Mouse (Mus musculus): ENCODE data around the gene Cdk20.
"Not testable (repeated sequence)": the region's sequence is repeated elsewhere in the genome, so short reads cannot be mapped to it uniquely, and the experiment has no call there.

Gene Cdk20

DNA sequence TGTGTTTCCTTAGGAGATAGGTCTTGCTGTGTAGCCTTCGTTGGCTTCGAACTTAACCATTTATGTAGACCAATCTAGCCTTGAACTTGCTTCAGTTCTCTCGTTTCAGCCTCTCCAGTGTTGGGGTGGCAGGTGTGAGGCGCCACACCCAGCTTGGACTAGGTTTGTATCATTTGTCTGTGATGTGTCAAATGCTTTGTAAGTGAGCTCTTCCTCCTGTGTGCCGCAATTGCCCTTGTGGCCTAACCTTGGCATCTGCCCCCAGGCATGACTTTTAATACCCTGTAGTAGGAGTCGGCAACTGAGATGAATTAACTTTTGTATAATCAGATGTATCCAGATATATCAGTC is 9.5 kb upstream of the Cdk20 start:
- DNase-seq (ENCODE audit: low spot score in 2 of 2) = no peak

DNA sequence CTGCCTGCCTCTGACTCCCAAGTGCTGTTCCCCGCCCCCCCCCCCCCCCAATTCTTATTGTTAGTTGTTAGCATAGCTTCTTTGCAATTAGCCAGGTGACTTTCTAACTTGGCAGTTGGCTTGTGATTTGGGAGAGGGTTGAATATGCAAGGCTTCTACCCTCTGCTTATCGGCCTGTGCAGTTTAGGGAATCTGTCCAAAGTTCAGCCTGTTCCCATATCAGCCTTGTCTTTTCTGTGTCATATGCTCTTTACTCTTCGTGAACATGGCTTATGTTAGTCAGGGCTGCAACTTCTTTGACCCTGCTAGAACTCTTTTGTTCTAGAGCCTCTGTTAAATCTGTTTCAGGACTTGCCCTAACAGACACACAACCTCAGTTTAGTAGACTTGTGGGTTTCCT is 7.8 kb upstream of the Cdk20 start:
- no peak for DNase-seq (ENCODE audit: low spot score in 2 of 2)

DNA sequence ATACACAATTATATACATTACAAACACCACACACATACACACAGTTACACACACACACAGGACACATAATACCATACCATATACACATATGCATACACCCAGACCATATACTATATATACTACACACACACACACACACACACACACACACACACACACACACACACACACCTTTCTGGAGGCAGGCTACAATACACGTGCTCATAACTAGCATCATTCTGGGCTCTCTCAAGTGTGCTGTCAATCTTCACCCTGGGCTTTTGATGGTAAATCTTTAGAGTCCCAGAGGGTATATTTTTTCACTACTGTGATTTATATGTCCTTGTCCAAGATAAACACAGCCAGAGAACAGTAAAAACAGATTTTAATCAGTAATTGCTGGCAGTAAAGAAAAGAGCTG is 6.8 kb upstream of the Cdk20 start:
- no peak for DNase-seq (ENCODE audit: low spot score in 2 of 2)

DNA sequence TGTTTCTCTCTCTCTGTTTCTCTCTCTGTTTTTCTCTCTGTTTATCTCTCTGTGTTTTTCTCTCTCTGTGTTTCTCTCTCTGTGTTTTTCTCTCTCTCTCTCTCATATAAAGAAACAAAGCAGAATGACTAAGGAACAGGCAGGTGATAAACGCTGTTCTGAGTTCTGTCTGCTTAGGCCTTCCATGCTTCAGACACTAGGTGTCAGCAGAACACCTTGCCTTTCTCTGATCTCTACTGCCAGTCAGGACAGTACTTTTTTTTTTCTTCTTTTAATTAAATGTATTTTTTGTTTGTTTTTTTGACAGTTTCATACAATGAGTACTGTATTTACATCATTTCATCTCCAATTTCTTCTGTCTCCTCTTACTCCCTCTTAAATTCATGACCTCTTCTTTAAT is 2.8 kb upstream of the Cdk20 start:
- no peak for DNase-seq (ENCODE audit: low spot score in 2 of 2)

DNA sequence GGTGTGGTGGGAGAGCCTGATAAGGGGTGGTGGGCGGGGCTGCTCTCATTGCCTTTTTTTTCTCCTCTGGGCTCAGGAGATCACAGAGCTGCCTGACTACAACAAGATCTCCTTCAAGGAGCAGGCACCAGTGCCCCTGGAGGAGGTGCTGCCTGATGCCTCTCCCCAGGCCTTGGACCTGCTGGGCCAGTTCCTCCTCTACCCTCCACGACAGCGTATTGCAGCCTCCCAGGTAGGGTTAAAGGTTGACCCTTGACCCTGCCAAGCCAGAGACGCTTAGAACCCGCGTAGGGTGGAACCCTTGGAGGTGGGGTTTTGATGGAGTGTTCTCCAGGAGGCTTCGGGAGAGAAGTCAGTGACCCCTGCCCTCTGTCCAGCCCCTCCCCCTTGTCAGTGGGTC is 5.7 kb downstream of the Cdk20 start:
- DNase-seq (ENCODE audit: low spot score in 2 of 2) = no peak

DNA sequence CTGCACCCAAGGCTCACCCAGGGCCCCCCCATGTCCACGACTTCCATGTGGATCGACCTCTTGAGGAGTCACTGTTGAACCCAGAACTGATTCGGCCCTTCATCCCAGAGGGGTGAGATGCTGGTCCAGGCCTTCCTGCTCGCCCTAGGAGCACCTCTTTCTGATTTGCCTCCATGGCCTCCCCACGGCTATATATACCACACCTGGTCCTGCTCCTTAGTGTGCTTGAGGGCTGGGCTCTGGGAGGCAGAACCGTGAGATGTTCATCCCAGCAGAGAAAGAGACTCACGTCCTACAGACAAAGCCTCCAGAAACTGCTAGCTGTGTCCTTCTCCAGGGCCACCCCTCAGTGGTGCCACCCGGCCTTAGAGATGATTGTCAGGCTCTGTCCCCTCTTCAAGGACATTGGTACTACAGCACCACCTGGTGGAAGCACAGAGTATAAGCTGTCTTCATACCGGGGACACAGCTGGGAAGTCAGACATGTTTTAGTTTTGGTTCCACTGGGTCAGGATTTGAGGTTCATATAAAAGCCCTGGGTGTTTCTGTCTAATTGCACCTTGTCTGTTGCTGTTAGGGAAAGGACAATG is 6.8 kb downstream of the Cdk20 start:
- DNase-seq (ENCODE audit: low spot score in 2 of 2) = peak; percentile 65 to 66

DNA sequence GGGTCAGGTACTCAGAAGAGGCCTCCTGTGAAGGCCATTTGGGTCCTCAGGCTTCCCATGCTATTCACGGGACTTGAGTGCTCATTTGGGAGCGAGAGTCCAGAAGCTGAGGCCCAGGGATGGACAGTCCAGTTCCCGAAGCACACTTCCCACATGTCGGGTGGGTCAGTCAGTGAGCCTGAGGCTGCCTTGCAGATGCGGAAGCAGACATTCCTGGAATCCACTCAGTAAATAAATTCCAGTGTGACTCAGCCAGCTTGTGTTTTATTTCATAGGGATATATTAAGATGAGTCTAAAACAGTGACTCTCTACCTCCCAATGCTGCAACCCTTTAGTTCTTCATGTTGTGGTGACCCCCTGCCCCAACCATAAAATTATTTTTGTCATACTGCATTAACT is 7.4 kb downstream of the Cdk20 start:
- DNase-seq (ENCODE audit: low spot score in 2 of 2) = no peak

DNA sequence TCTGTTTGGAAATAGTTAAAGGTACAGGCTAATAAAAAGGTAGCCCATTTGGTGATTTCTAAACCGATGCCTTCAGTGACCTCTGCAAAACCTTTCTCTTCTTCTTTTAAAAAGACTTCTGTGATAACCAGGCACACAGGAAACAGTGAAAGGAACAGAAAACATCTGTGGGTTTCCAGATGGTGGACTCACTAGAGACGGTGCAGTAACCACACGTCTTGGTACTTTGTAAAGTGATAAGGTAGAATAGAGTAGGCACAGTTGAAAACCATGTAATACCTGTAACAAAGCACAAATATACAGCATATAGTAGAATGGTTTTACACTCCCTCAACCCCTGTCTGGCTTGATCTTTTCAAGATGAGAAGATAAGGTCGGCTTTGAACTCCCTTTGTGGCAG is 8.5 kb downstream of the Cdk20 start:
- no peak for DNase-seq (ENCODE audit: low spot score in 2 of 2)

DNA sequence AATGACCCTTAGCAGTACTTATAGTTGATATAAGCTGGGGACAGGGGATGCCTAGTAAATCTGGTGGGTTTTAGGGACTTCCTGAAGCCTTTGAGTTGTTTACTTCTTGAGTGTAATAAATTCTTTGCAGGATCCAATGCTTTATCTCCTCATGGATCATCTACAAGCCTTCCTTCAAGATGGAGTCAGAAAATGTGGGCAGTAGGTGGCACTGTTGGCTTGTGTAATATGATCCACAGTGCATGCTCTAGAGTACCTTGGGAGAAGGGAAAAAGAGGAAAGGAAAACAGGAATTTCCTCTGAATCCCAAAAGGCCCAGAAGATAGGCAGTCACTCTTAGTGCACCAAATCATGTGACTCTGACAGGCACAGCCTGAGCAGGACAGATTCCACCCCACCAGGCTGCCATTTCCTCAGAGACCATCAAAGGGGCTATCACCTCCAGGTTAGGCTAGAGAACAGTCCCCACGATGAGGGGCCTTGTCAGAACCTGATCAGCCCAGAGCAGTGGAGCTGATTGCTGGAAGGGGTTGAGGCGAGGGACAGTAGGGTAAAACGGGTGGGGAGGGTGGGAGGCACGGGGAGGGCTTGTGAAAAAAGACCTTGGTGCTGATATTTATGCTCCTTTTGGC is 11.3 kb downstream of the Cdk20 start:
- peak; percentile 64 to 82 for DNase-seq (ENCODE audit: low spot score in 2 of 2)

DNA sequence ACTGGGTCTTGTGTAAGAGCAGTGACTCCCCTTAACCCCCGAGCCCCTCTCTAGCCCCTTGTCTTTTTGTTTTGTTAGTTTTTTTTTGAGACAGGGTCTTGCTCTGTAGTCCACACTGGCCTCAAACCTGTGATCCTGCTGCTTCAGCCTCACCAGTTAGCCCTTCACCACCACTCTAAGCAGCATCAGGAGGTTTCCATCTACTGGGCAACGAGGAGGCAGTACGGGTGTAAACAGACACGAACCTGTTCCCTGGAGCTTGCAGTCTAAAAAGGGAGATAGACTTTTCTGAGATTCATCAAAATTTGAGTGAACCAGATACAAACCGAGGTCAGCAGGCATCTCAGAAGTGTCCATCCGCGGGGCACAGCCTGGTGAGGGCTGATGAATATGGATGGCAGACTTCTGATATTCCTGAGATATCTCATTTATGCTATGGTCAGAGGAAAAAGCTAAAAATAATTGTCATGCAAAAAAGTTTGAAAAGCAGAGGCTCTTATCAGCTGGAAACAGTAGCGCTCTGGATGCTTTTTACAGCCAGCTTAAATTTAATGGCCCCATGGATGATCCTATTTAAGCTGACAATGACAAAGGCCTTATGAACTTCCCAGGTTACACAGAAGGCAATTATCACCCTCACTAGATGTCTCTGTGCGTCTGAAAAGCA is 13.3 kb downstream of the Cdk20 start:
- DNase-seq (ENCODE audit: low spot score in 2 of 2) = no peak

DNA sequence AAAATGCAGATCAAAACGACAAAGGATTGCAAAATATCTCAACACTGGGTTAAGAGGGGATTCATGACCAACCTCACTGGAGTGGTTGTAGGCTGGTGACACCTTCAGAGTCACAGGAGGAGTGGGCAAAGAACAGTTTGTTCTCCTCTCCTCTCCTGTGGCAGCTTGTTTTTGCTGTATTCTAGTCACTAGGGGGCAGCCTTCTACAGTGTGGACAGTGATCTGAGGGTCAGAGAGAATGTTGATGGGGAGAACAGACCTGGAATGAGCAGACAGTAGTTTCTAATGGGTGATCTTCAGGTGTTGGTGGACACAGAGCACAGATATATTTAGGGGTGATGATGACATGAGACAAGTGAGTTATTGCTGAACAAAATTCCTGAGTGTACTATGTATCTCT is 15.8 kb downstream of the Cdk20 start:
- DNase-seq (ENCODE audit: low spot score in 2 of 2) = peak in 1 of 2 experiments; percentile 43

DNA sequence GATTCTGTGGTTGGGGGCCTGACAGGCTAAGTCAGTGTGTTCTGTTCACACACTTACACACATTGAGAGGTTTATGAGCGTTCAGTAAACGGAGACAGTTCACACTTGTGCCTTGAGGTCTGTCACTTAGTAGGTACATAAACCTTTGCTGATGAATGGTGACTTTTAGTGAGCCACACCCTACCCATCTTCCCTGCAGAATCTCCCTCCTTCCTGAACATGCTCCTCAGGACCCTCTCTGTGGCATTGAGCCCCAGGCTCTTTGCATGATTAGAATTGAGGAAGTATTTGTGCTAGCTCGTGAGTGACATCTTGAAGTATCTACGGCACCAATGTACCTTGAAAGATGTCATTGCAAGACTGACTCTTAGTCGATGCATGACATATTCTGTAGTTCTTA is 16.6 kb downstream of the Cdk20 start:
- DNase-seq (ENCODE audit: low spot score in 2 of 2) = no peak

DNA sequence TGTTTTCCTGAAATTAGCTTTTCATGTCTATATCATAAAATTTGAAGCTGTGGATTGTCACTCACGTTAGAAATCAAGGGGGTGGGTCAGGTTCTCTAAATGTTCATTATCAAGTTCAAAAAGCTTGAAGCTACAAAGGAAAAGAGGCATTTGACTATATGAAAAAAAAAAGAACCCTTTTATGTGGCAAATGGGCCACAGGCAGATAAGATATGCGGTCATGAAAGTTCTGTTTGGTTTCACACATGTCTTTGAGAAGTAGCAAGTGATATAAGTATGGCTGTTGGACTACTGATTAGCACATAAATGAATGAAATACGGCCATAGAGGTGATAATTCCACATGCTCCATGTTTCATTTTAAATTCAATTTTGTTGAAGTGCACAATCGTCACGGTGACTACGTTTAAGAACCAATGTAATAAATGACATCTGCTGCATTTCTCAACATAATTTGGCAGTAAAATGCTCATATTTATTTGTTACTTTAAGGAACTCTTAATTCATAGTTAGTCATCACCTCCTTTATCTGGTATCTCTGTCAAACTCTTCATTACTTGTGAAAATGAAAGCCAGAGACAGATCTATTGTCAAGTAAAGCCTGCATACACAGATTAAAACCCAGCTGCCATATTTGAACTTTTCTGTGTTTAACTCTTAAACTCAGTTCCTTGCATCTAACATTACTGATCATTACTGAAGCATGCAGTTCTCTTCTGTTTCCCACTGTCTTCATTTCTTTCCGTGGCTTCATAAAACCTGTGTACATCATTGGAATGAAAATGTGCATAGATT is 18.1 kb downstream of the Cdk20 start:
- DNase-seq (ENCODE audit: low spot score in 2 of 2) = no peak

DNA sequence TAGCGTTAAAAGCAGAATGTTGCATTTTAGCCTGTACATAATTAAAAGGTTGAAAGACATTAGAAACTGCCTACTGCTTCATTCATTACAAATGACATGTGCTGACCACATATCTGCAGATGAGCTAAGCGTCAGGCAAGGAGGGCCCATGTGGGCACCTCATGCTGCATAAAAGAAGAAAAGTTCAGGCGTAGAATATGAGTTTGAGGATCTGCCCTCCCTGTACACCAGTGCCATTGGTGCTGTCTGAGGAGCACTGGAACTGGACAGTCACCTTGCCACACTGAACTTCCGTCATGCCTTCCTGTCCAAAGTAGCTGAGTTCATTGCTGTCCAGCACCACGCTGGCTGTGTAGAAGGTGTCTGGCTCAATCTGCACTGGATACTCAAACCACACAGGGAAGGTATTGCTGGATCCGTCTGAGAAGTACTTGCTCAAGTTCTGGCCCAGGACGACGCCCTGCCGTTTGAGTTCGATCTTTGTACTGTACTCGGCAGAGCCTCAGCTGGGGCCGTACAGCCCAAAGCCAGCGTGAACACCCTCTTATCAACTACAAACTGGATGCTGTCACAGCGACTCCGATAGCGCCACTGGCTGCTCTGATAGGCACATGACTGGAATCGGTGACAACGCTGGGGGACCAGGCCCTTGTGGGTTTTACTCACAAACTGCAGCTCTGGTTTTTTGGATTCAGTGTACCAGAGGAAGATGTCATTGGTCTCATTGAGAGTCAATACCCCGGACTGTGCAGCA is 25.3 kb downstream of the Cdk20 start:
- not testable (repeated sequence) for DNase-seq (ENCODE audit: low spot score in 2 of 2)

DNA sequence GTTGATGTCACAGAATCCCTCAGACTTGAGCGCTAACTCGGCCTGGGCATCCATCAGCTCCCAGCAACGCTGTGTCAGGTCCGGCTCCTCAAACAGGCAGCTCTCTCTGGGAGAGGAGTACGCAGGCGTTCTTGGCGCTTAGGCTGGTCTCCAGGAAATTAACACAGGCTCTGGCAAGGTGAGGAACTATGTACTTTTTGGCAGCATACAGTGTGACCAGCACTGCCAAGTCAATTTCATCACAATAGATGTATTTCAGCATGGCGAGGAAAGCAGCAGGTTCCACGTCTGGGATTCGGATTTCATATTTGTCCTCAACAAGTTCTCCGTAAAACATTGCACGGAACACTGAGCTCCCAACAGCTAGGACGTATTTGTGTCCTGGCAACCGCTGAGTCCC is 26.1 kb downstream of the Cdk20 start:
- no peak for DNase-seq (ENCODE audit: low spot score in 2 of 2)

DNA sequence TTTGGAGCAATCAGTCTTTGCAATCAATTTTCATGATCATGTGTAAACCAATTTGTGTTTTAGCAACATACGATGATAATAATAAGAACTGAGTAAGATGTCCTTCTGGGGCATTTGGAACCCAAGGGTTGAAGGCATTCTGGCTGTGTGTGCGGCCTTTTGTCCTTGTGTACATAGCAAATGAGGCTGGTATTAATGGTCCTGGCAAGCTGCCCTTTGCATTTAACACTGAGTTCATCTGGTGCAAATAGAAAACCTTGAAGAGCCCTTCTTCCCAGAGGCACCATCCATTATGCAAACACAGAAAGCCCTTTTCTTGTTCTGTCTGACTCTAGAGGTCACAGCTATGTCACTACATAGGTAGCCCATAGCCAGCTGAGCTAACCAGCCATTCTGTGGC is 30.5 kb downstream of the Cdk20 start:
- DNase-seq (ENCODE audit: low spot score in 2 of 2) = no peak

DNA sequence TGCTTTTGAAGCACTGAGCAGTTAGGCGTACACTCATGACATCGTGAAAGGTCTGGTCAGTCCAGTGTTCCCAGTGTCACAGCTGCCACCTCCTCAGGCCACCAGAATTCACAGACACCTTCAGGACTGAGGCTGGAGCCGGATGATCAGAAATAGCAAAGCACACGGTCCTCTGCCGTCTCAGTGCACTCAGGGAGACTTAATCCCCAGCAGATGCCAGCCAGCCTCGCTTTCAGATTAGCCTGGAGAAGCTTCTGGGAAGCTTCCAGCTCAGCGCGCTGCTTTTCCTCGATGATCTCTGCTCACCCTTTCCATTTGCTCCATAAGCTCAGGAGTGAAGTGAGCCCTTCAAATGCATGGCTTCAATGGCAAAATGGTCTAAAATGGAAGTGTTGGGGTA is 33.1 kb downstream of the Cdk20 start:
- no peak for DNase-seq (ENCODE audit: low spot score in 2 of 2)

DNA sequence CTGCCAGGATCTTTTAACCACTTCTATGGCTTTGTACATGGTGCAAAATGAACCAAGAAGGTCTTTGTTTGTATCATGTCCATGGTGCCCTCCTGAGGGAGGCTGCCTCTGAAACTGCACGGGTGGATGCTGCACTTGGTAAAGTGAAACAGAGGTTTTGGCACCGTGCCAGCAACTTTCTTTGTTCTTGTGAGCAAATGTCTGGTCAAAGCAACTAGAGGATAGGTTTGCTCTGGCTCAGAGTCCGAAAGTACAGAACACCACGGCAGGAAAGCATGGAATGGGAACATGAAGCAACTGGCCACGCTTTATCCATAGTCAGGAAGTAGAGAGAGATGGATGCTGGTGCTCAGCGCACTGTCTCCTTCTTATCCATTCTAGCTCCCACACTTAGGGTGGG is 35.8 kb downstream of the Cdk20 start:
- no peak for DNase-seq (ENCODE audit: low spot score in 2 of 2)

DNA sequence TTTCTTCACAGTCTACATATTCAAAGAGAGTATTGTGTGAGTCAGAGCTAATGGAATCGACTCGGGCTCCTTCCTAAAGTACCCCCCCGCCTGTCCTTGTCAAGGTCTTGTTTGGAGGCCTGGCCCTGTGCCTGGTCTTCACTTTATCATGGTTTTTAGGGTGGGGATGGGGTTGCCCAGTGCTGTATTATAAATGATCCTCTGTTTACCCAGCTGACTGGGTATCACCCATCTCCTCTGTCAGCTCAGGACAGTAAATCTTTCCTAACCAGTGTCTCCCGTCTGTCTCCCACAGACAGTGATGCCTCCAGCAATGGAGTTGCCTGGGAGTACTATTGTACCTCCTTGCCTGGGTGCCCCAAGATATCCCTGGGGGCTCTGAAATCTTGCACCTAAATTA is 45.9 kb downstream of the Cdk20 start:
- DNase-seq (ENCODE audit: low spot score in 2 of 2) = no peak

DNA sequence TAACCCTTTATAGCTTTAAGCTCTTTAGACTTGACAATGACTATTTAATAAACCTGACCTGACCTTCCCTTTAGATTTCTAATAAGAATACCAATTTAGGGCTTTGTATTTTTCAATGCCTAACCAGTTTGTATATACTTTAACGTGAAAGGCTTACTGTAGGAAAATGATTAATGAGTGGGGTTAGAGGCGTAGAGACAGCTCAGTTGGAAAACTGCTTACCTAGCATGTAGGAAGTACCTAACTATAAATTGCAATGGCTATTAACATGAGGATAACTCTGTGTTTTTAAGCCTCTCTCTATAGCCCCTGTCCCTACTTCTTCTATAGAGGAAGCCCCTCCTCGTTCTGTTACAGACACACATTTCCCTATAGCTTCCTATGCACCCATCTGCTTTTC is 47.8 kb downstream of the Cdk20 start:
- DNase-seq (ENCODE audit: low spot score in 2 of 2) = no peak

DNA sequence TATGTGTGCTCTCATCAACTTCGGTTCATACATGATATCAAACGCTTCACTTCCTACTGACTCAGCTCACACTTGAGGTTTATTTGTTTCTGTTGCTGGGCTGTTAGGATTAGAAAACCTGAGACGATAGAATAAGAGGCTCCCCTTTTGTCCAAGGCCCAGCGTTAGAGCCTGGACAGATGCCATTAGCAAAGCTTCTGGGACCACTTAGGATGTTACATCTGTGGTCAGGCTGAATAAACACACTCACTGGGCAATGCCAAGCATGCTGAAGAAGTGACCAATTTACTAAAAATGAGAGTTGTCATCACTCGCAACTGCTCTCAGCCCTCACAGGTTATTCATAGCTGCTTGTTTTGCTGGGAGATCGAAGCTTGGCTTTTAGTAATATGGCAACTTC is 57.8 kb downstream of the Cdk20 start:
- no peak for DNase-seq (ENCODE audit: low spot score in 2 of 2)

All from frontal cortex, postnatal 36 days (tissue).